Mouse (Mus musculus) hematopoietic stem cell, adult 5-6 weeks (primary cell): Measurements from ENCODE around the gene Piezo1. TPM values are rescaled to one million over a fixed set of nuclear protein-coding genes. Genes with fewer than 3 reads are reported as not detected.

Source experiments
- ATAC-seq, 2 experiments: fragments of 125-278 bp in 1 of 2; replicated peaks in 1 of 2; 2 replicates each; pipeline ENCODE4 v1.8.0; 2016 to 2017; ENCODE audit warnings: inconsistent platforms in 2 of 2, mild to moderate bottlenecking in 2 of 2, moderate number of reproducible peaks in 2 of 2, low read depth in 1 of 2, moderate TSS enrichment in 1 of 2; ENCODE audit not compliant: low FRiP score in 2 of 2, poor library complexity in 2 of 2, severe bottlenecking in 2 of 2, insufficient read depth in 1 of 2, low TSS enrichment in 1 of 2
- total RNA-seq: library from RNA; stranded (forward); fragments of 172-1452, 232-1000 nt; gene quantifications from 2 replicates; pipeline ENCODE4 v1.2.3, GENCODE M21; 2017

Piezo1 gene
- 12.9 and 23.6 TPM in 2 replicates for total RNA-seq

GRCm38 (mm10) chr8:122551265-122552051 is at the start of gene Piezo1:
Piezo1 (minus strand) TSS chr8:122551329.
- ATAC-seq, result peak; percentile 56 to 66

GRCm38 (mm10) chr8:122600666-122601065 is 49.5 kb upstream of the Piezo1 start:
- ATAC-seq, result no peak

- ATAC-seq, result peak in 1 of 2 experiments; percentile 26; a peak in 1 of 4 replicates
Observed at GRCm38 (mm10) chr8:122596031-122596430, 44.9 kb upstream of the Piezo1 start.

- ATAC-seq, result no peak
Observed at GRCm38 (mm10) chr8:122593783-122594507, 42.8 kb upstream of the Piezo1 start.

GRCm38 (mm10) chr8:122593240-122593639 is 42.1 kb upstream of the Piezo1 start:
- ATAC-seq, result peak; percentile 43; a peak in 1 of 4 replicates

GRCm38 (mm10) chr8:122586749-122587148 is 35.6 kb upstream of the Piezo1 start:
- ATAC-seq, result no peak

GRCm38 (mm10) chr8:122586171-122586570 is 35.0 kb upstream of the Piezo1 start:
- ATAC-seq, result no peak

GRCm38 (mm10) chr8:122585411-122585891 is 34.3 kb upstream of the Piezo1 start:
- no peak for ATAC-seq

- no peak for ATAC-seq
Observed at GRCm38 (mm10) chr8:122584981-122585380, 33.9 kb upstream of the Piezo1 start.

GRCm38 (mm10) chr8:122580926-122581325 is 29.8 kb upstream of the Piezo1 start:
- ATAC-seq, result no peak

- no peak for ATAC-seq
Observed at GRCm38 (mm10) chr8:122579196-122579595, 28.1 kb upstream of the Piezo1 start.

- ATAC-seq, result no peak
Observed at GRCm38 (mm10) chr8:122577116-122577515, 26.0 kb upstream of the Piezo1 start.

- ATAC-seq, result peak; percentile 88 to 96
Observed at GRCm38 (mm10) chr8:122576648-122577022, 25.5 kb upstream of the Piezo1 start, which contains the start of gene Aprt. Aprt (minus strand) TSS chr8:122576909.

GRCm38 (mm10) chr8:122575735-122576647 is 24.9 kb upstream of the Piezo1 start:
- ATAC-seq, result no peak

- ATAC-seq, result 0 out of 4 replicates have a peak, but pooled peaks of 1 of the 2 experiments have one; percentile 4
Observed at GRCm38 (mm10) chr8:122575286-122575685, 24.2 kb upstream of the Piezo1 start.

GRCm38 (mm10) chr8:122574667-122575251 is 23.6 kb upstream of the Piezo1 start:
- no peak for ATAC-seq

GRCm38 (mm10) chr8:122574264-122574663 is 23.1 kb upstream of the Piezo1 start:
- ATAC-seq, result no peak
